Mouse (Mus musculus) MEL (cell line): ENCODE measurements around the gene Prg4.

Source experiments
- BHLHE40 ChIP-seq: IDR thresholded peaks from 2 replicates; pipeline ENCODE4 v1.6.1; 2012; ENCODE audit warnings: low read depth, mild to moderate bottlenecking, inconsistent platforms, low read length, improper control_type of control experiment, borderline replicate concordance
- CTCF ChIP-seq, 3 experiments: IDR thresholded peaks in 2 of 3; conservative IDR thresholded peaks in 1 of 3; 2 replicates each; pipeline ENCODE4 v1.5.1; 2011 to 2012; ENCODE audit warnings: low read length in 3 of 3, low read depth in 2 of 3, mild to moderate bottlenecking in 2 of 3, improper control_type of control experiment in 1 of 3, inconsistent platforms in 1 of 3, mixed read lengths in 1 of 3, moderate library complexity in 1 of 3; ENCODE audit not compliant: control insufficient read depth in 1 of 3, insufficient read depth in 1 of 3, poor library complexity in 1 of 3, severe bottlenecking in 1 of 3
- E2F4 ChIP-seq: IDR thresholded peaks from 2 replicates; pipeline ENCODE4 v1.6.1; 2011; ENCODE audit warnings: low read depth, low read length, improper control_type of control experiment, borderline replicate concordance
- ELF1 ChIP-seq: IDR thresholded peaks from 2 replicates; pipeline ENCODE4 v1.6.1; 2014; ENCODE audit warnings: low read depth, mild to moderate bottlenecking, inconsistent platforms, low read length, improper control_type of control experiment, moderate library complexity
- EP300 ChIP-seq, 2 experiments: IDR thresholded peaks; 2 replicates each; pipeline ENCODE4 v1.6.1; 2011; ENCODE audit warnings: improper control_type of control experiment in 2 of 2, low read length in 2 of 2, low read depth in 1 of 2, mild to moderate bottlenecking in 1 of 2
- ETS1 ChIP-seq: IDR thresholded peaks from 2 replicates; pipeline ENCODE4 v1.6.1; 2012; ENCODE audit warnings: low read depth, mild to moderate bottlenecking, inconsistent platforms, low read length, improper control_type of control experiment, moderate library complexity
- MAX ChIP-seq: IDR thresholded peaks from 2 replicates; pipeline ENCODE4 v1.6.1; 2011; ENCODE audit warnings: low read length, improper control_type of control experiment
- MAZ ChIP-seq: IDR thresholded peaks from 2 replicates; pipeline ENCODE4 v1.6.1; 2012; ENCODE audit warnings: low read depth, mild to moderate bottlenecking, inconsistent platforms, low read length, improper control_type of control experiment
- MEF2A ChIP-seq: IDR thresholded peaks from 2 replicates; pipeline ENCODE4 v1.6.1; 2014; ENCODE audit warnings: low read depth, mild to moderate bottlenecking, inconsistent platforms, low read length, improper control_type of control experiment; ENCODE audit not compliant: poor library complexity, insufficient replicate concordance, severe bottlenecking; ENCODE audit errors: extremely low read depth
- MXI1 ChIP-seq: IDR thresholded peaks from 2 replicates; pipeline ENCODE4 v1.6.1; 2011; ENCODE audit warnings: mild to moderate bottlenecking, low read depth, low read length, improper control_type of control experiment
- POLR2A ChIP-seq, 2 experiments: IDR thresholded peaks; 2 replicates each; pipeline ENCODE4 v1.6.1; 2011 to 2012; ENCODE audit warnings: low read length in 2 of 2, mild to moderate bottlenecking in 2 of 2, control low read depth in 1 of 2, improper control_type of control experiment in 1 of 2, low read depth in 1 of 2, moderate library complexity in 1 of 2; ENCODE audit not compliant: control insufficient read depth in 1 of 2, insufficient read depth in 1 of 2, poor library complexity in 1 of 2
- RCOR1 ChIP-seq: IDR thresholded peaks from 2 replicates; pipeline ENCODE4 v1.6.1; 2012; ENCODE audit warnings: low read depth, mild to moderate bottlenecking, inconsistent platforms, low read length, improper control_type of control experiment
- ZC3H11A ChIP-seq: IDR thresholded peaks from 2 replicates; pipeline ENCODE4 v1.6.1; 2012; ENCODE audit warnings: low read depth, mild to moderate bottlenecking, inconsistent platforms, low read length, improper control_type of control experiment

GRCm38 (mm10) chr1:150404555-150404954 lies 61.4 kb downstream of the Prg4 start:
- no peak for TF ChIP-seq ZC3H11A
- TF ChIP-seq POLR2A (IDR thresholded peaks at IDR 0.05; ENCODE audit: control insufficient read depth in 1 of 2, insufficient read depth in 1 of 2, low read depth in 1 of 2, low read length in 2 of 2, poor library complexity in 1 of 2), result no peak
- TF ChIP-seq CTCF (IDR thresholded peaks at IDR 0.05 in 2 of 3, conservative IDR thresholded peaks at IDR 0.05 in 1 of 3; ENCODE audit: control insufficient read depth in 1 of 3, insufficient read depth in 1 of 3, low read depth in 2 of 3, low read length in 3 of 3, poor library complexity in 1 of 3, severe bottlenecking in 1 of 3), result no peak
- no peak for TF ChIP-seq RCOR1
- TF ChIP-seq EP300 (IDR thresholded peaks at IDR 0.05; ENCODE audit: low read depth in 1 of 2, low read length in 2 of 2), result no peak
- TF ChIP-seq MXI1, result no peak
- TF ChIP-seq MAZ, result no peak
- TF ChIP-seq ELF1, result no peak
- TF ChIP-seq E2F4, result no peak
- TF ChIP-seq BHLHE40, result no peak
- TF ChIP-seq MEF2A, result no peak
- no peak for TF ChIP-seq ETS1
- TF ChIP-seq MAX, result no peak
